Mouse (Mus musculus): ENCODE measurements around the gene Prkn. TPM values are rescaled to one million over a fixed set of nuclear protein-coding genes. Genes with fewer than 3 reads are reported as not detected.

Gene Prkn
- polyA plus RNA-seq, 1 experiment from 2014 or later = 1.5 TPM

- H3K27ac ChIP-seq (ENCODE audit: low read depth, low read length) = no peak overlapping the region
- H3K27me3 ChIP-seq (ENCODE audit: control insufficient read depth, insufficient read depth, low read length) = no peaks in the 10 kb centered on the region
- H3K4me3 ChIP-seq (ENCODE audit: low read depth, low read length) = no peak overlapping the region
- H3K9ac ChIP-seq (ENCODE audit: low read length) = no peak overlapping the region
- ATAC-seq (replicated peaks; ENCODE audit: low FRiP score) (no peak), DNase-seq (ENCODE audit: low spot score) (no peak)
- no peak overlapping the region for H3K4me2 ChIP-seq (ENCODE audit: low read depth, low read length, severe bottlenecking)
- no peaks in the 10 kb centered on the region for H3K36me3 ChIP-seq (ENCODE audit: control insufficient read depth, insufficient read depth, low read length)
- peaks cover 2% of the 10 kb centered on the region; the same call in 1 of the 2 replicates for H3K4me1 ChIP-seq (replicated peaks; ENCODE audit: control insufficient read depth, insufficient read depth, low read length)
- H3K9me3 ChIP-seq (ENCODE audit: control insufficient read depth, low read length) = no peaks in the 10 kb centered on the region
- 82% methylated on average over 2 of the region's 2 CpGs for WGBS
Measured at GRCm38 (mm10) chr17:11845506-11845905, 1005.3 kb downstream of the Prkn start.

- H3K36me3 ChIP-seq (ENCODE audit: control insufficient read depth, insufficient read depth, low read length) = no peaks in the 10 kb centered on the region
- H3K4me1 ChIP-seq (replicated peaks; ENCODE audit: control insufficient read depth, insufficient read depth, low read length) = no peaks in the 10 kb centered on the region
- no peak overlapping the region for H3K27ac ChIP-seq (ENCODE audit: low read depth, low read length)
- no peak overlapping the region for H3K4me3 ChIP-seq (ENCODE audit: low read depth, low read length)
- ATAC-seq (replicated peaks; ENCODE audit: low FRiP score) (no peak), DNase-seq (ENCODE audit: low spot score) (no peak)
- no peak overlapping the region for H3K4me2 ChIP-seq (ENCODE audit: low read depth, low read length, severe bottlenecking)
- no peaks in the 10 kb centered on the region for H3K27me3 ChIP-seq (ENCODE audit: control insufficient read depth, insufficient read depth, low read length)
- H3K9ac ChIP-seq (ENCODE audit: low read length) = no peak overlapping the region
- WGBS = 79% methylated on average over 10 of the region's 10 CpGs
- no peaks in the 10 kb centered on the region for H3K9me3 ChIP-seq (ENCODE audit: control insufficient read depth, low read length)
Measured at GRCm38 (mm10) chr17:11854571-11854970, 1014.4 kb downstream of the Prkn start.

GRCm38 (mm10) chr17:11858772-11859405 lies 1018.7 kb downstream of the Prkn start:
- Histone ChIP-seq H3K27ac (ENCODE audit: low read depth, low read length) (no peak overlapping the region), H3K9me3 (ENCODE audit: control insufficient read depth, low read length) (no peaks in the 10 kb centered on the region), H3K4me1 (replicated peaks; ENCODE audit: control insufficient read depth, insufficient read depth, low read length) (no peaks in the 10 kb centered on the region), H3K4me3 (ENCODE audit: low read depth, low read length) (no peak overlapping the region), H3K4me2 (ENCODE audit: low read depth, low read length, severe bottlenecking) (no peak overlapping the region), H3K9ac (ENCODE audit: low read length) (no peak overlapping the region), H3K27me3 (ENCODE audit: control insufficient read depth, insufficient read depth, low read length) (no peaks in the 10 kb centered on the region), H3K36me3 (ENCODE audit: control insufficient read depth, insufficient read depth, low read length) (no peaks in the 10 kb centered on the region)
- ATAC-seq (replicated peaks; ENCODE audit: low FRiP score) (no peak), DNase-seq (ENCODE audit: low spot score) (no peak)
- WGBS = 90% methylated on average over 7 of the region's 7 CpGs

- H3K4me1 ChIP-seq (replicated peaks; ENCODE audit: control insufficient read depth, insufficient read depth, low read length) = no peaks in the 10 kb centered on the region
- 90% methylated on average over 6 of the region's 6 CpGs for WGBS
- H3K4me3 ChIP-seq (ENCODE audit: low read depth, low read length) = no peak overlapping the region
- DNase-seq (ENCODE audit: low spot score) (no peak), ATAC-seq (replicated peaks; ENCODE audit: low FRiP score) (no peak)
- no peak overlapping the region for H3K9ac ChIP-seq (ENCODE audit: low read length)
- H3K4me2 ChIP-seq (ENCODE audit: low read depth, low read length, severe bottlenecking) = no peak overlapping the region
- H3K27ac ChIP-seq (ENCODE audit: low read depth, low read length) = no peak overlapping the region
- no peaks in the 10 kb centered on the region for H3K27me3 ChIP-seq (ENCODE audit: control insufficient read depth, insufficient read depth, low read length)
- no peaks in the 10 kb centered on the region for H3K9me3 ChIP-seq (ENCODE audit: control insufficient read depth, low read length)
- no peaks in the 10 kb centered on the region for H3K36me3 ChIP-seq (ENCODE audit: control insufficient read depth, insufficient read depth, low read length)
Measured at GRCm38 (mm10) chr17:11861178-11861577, 1021.0 kb downstream of the Prkn start.

GRCm38 (mm10) chr17:11862360-11862759 lies 1022.2 kb downstream of the Prkn start:
- DNase-seq (ENCODE audit: low spot score) = no peak
- Histone ChIP-seq H3K27me3 (ENCODE audit: control insufficient read depth, insufficient read depth, low read length) (no peaks in the 10 kb centered on the region), H3K9me3 (ENCODE audit: control insufficient read depth, low read length) (no peaks in the 10 kb centered on the region), H3K27ac (ENCODE audit: low read depth, low read length) (no peak overlapping the region), H3K36me3 (ENCODE audit: control insufficient read depth, insufficient read depth, low read length) (no peaks in the 10 kb centered on the region), H3K9ac (ENCODE audit: low read length) (no peak overlapping the region), H3K4me1 (replicated peaks; ENCODE audit: control insufficient read depth, insufficient read depth, low read length) (no peaks in the 10 kb centered on the region), H3K4me2 (ENCODE audit: low read depth, low read length, severe bottlenecking) (no peak overlapping the region), H3K4me3 (ENCODE audit: low read depth, low read length) (no peak overlapping the region)
- no peak for ATAC-seq (replicated peaks; ENCODE audit: low FRiP score)
- WGBS = 91% methylated on average over 2 of the region's 2 CpGs

GRCm38 (mm10) chr17:11863017-11863416 lies 1022.8 kb downstream of the Prkn start:
- Histone ChIP-seq H3K4me2 (ENCODE audit: low read depth, low read length, severe bottlenecking) (no peak overlapping the region), H3K27ac (ENCODE audit: low read depth, low read length) (no peak overlapping the region), H3K4me3 (ENCODE audit: low read depth, low read length) (no peak overlapping the region), H3K36me3 (ENCODE audit: control insufficient read depth, insufficient read depth, low read length) (no peaks in the 10 kb centered on the region), H3K9ac (ENCODE audit: low read length) (no peak overlapping the region), H3K4me1 (replicated peaks; ENCODE audit: control insufficient read depth, insufficient read depth, low read length) (no peaks in the 10 kb centered on the region), H3K9me3 (ENCODE audit: control insufficient read depth, low read length) (no peaks in the 10 kb centered on the region), H3K27me3 (ENCODE audit: control insufficient read depth, insufficient read depth, low read length) (no peaks in the 10 kb centered on the region)
- DNase-seq (ENCODE audit: low spot score) = no peak
- WGBS = 95% methylated on average over 11 of the region's 11 CpGs
- ATAC-seq (replicated peaks; ENCODE audit: low FRiP score) = no peak

GRCm38 (mm10) chr17:11866231-11866630 lies 1026.0 kb downstream of the Prkn start:
- no peak overlapping the region for H3K9ac ChIP-seq (ENCODE audit: low read length)
- DNase-seq (ENCODE audit: low spot score) (no peak), ATAC-seq (replicated peaks; ENCODE audit: low FRiP score) (no peak)
- no peaks in the 10 kb centered on the region for H3K27me3 ChIP-seq (ENCODE audit: control insufficient read depth, insufficient read depth, low read length)
- no peaks in the 10 kb centered on the region for H3K36me3 ChIP-seq (ENCODE audit: control insufficient read depth, insufficient read depth, low read length)
- H3K9me3 ChIP-seq (ENCODE audit: control insufficient read depth, low read length) = no peaks in the 10 kb centered on the region
- WGBS = 74% methylated on average over 3 of the region's 3 CpGs
- no peak overlapping the region for H3K4me2 ChIP-seq (ENCODE audit: low read depth, low read length, severe bottlenecking)
- no peaks in the 10 kb centered on the region for H3K4me1 ChIP-seq (replicated peaks; ENCODE audit: control insufficient read depth, insufficient read depth, low read length)
- H3K27ac ChIP-seq (ENCODE audit: low read depth, low read length) = no peak overlapping the region
- H3K4me3 ChIP-seq (ENCODE audit: low read depth, low read length) = no peak overlapping the region

GRCm38 (mm10) chr17:11867334-11868095 lies 1027.3 kb downstream of the Prkn start:
- Histone ChIP-seq H3K9me3 (ENCODE audit: control insufficient read depth, low read length) (no peaks in the 10 kb centered on the region), H3K27ac (ENCODE audit: low read depth, low read length) (no peak overlapping the region), H3K36me3 (ENCODE audit: control insufficient read depth, insufficient read depth, low read length) (no peaks in the 10 kb centered on the region), H3K4me1 (replicated peaks; ENCODE audit: control insufficient read depth, insufficient read depth, low read length) (no peaks in the 10 kb centered on the region), H3K27me3 (ENCODE audit: control insufficient read depth, insufficient read depth, low read length) (no peaks in the 10 kb centered on the region), H3K4me2 (ENCODE audit: low read depth, low read length, severe bottlenecking) (no peak overlapping the region), H3K4me3 (ENCODE audit: low read depth, low read length) (no peak overlapping the region), H3K9ac (ENCODE audit: low read length) (no peak overlapping the region)
- ATAC-seq (replicated peaks; ENCODE audit: low FRiP score) = no peak
- 82% methylated on average over 13 of the region's 13 CpGs for WGBS
- DNase-seq (ENCODE audit: low spot score) = no peak

GRCm38 (mm10) chr17:11870546-11870945 lies 1030.4 kb downstream of the Prkn start:
- no peak overlapping the region for H3K4me3 ChIP-seq (ENCODE audit: low read depth, low read length)
- no peak overlapping the region for H3K27ac ChIP-seq (ENCODE audit: low read depth, low read length)
- H3K36me3 ChIP-seq (ENCODE audit: control insufficient read depth, insufficient read depth, low read length) = no peaks in the 10 kb centered on the region
- WGBS = 93% methylated on average over 10 of the region's 10 CpGs
- H3K9ac ChIP-seq (ENCODE audit: low read length) = no peak overlapping the region
- no peaks in the 10 kb centered on the region for H3K9me3 ChIP-seq (ENCODE audit: control insufficient read depth, low read length)
- H3K27me3 ChIP-seq (ENCODE audit: control insufficient read depth, insufficient read depth, low read length) = no peaks in the 10 kb centered on the region
- ATAC-seq (replicated peaks; ENCODE audit: low FRiP score) = no peak
- DNase-seq (ENCODE audit: low spot score) = no peak
- H3K4me1 ChIP-seq (replicated peaks; ENCODE audit: control insufficient read depth, insufficient read depth, low read length) = no peaks in the 10 kb centered on the region
- H3K4me2 ChIP-seq (ENCODE audit: low read depth, low read length, severe bottlenecking) = no peak overlapping the region
